Mouse (Mus musculus) ES-Bruce4 (cell line): ENCODE measurements around the gene Mapre1. TPM values are rescaled to one million over a fixed set of nuclear protein-coding genes. Genes with fewer than 3 reads are reported as not detected.

Experiments
- H3K27ac ChIP-seq: 2 replicates; pipeline ENCODE4 v1.5.1; 2012; ENCODE audit warnings: low read length, inconsistent platforms; ENCODE audit not compliant: insufficient read depth
- H3K27me3 ChIP-seq: 2 replicates; pipeline ENCODE4 v1.6.1; 2012; ENCODE audit warnings: mild to moderate bottlenecking, low read length, inconsistent platforms; ENCODE audit not compliant: control insufficient read depth, poor library complexity, insufficient read depth, severe bottlenecking
- H3K36me3 ChIP-seq: 2 replicates; pipeline ENCODE4 v1.6.1; 2012; ENCODE audit warnings: inconsistent platforms, mild to moderate bottlenecking, low read length, moderate library complexity; ENCODE audit not compliant: control insufficient read depth, poor library complexity, insufficient read depth, severe bottlenecking
- H3K4me1 ChIP-seq: one replicate; pipeline ENCODE4 v1.8.1; 2011; ENCODE audit warnings: low read length; ENCODE audit not compliant: control insufficient read depth, insufficient read depth
- H3K4me3 ChIP-seq: 2 replicates; pipeline ENCODE4 v1.5.1; 2011; ENCODE audit warnings: low read depth, mild to moderate bottlenecking, low read length
- H3K9ac ChIP-seq: 2 replicates; pipeline ENCODE4 v1.6.1; 2012; ENCODE audit warnings: low read depth, mild to moderate bottlenecking, inconsistent platforms; ENCODE audit not compliant: poor library complexity, severe bottlenecking
- H3K9me3 ChIP-seq: replicated peaks from 2 replicates; pipeline ENCODE4 v1.6.1; 2012; ENCODE audit warnings: mild to moderate bottlenecking, low read length, inconsistent platforms; ENCODE audit not compliant: control insufficient read depth, poor library complexity, insufficient read depth, severe bottlenecking
- CTCF ChIP-seq: IDR thresholded peaks from one replicate; pipeline ENCODE4 v1.8.1; 2011; ENCODE audit warnings: low read depth, low read length
- EP300 ChIP-seq: IDR thresholded peaks from 2 replicates; pipeline ENCODE4 v1.6.1; 2011; ENCODE audit warnings: low read depth, low read length; ENCODE audit not compliant: insufficient read depth
- POLR2A ChIP-seq: IDR thresholded peaks from one replicate; pipeline ENCODE4 v1.8.1; 2011; ENCODE audit warnings: low read length; ENCODE audit not compliant: insufficient read depth
- polyA plus RNA-seq: library from polyadenylated mRNA; stranded (reverse); fragments of >200 nt; gene quantifications from 2 replicates; pipeline ENCODE4 v1.2.4, GENCODE M21; 2011; ENCODE audit warnings: low read depth; ENCODE audit not compliant: missing spikeins, insufficient read depth, insufficient read length

Mapre1 gene
- polyA plus RNA-seq, 1 experiment: 190 TPM

- peak overlapping the region; percentile 64; the same call in 1 of the 2 replicates for H3K27ac ChIP-seq
- no peaks in the 10 kb centered on the region for H3K4me1 ChIP-seq
- H3K9ac ChIP-seq: no peak overlapping the region
- TF ChIP-seq POLR2A: no peak
- H3K27me3 ChIP-seq: no peaks in the 10 kb centered on the region
- H3K9me3 ChIP-seq: no peaks in the 10 kb centered on the region
- H3K4me3 ChIP-seq: no peak overlapping the region
- peaks cover 25% of the 10 kb centered on the region for H3K36me3 ChIP-seq
Measured at GRCm38 (mm10) chr2:153767484-153767883, 26.4 kb downstream of the Mapre1 start.

- Histone ChIP-seq H3K36me3 (peaks cover 16% of the 10 kb centered on the region), H3K4me1 (no peaks in the 10 kb centered on the region), H3K9me3 (no peaks in the 10 kb centered on the region), H3K27me3 (no peaks in the 10 kb centered on the region), H3K9ac (no peak overlapping the region), H3K4me3 (no peak overlapping the region), H3K27ac (no peak overlapping the region)
- TF ChIP-seq POLR2A: no peak
- no peak for TF ChIP-seq EP300
- no peak for TF ChIP-seq CTCF
Measured at GRCm38 (mm10) chr2:153768881-153769280, 27.8 kb downstream of the Mapre1 start.

GRCm38 (mm10) chr2:153772950-153773349 is 31.9 kb downstream of the Mapre1 start:
- H3K4me3 ChIP-seq: no peak overlapping the region
- no peak overlapping the region for H3K27ac ChIP-seq
- no peaks in the 10 kb centered on the region for H3K27me3 ChIP-seq
- H3K4me1 ChIP-seq: no peaks in the 10 kb centered on the region
- TF ChIP-seq CTCF (no peak), POLR2A (no peak), EP300 (no peak)
- H3K9me3 ChIP-seq: no peaks in the 10 kb centered on the region
- peaks cover 3% of the 10 kb centered on the region for H3K36me3 ChIP-seq
- H3K9ac ChIP-seq: no peak overlapping the region

GRCm38 (mm10) chr2:153775472-153775871 is 34.4 kb downstream of the Mapre1 start:
- H3K4me1 ChIP-seq: no peaks in the 10 kb centered on the region
- no peak overlapping the region for H3K4me3 ChIP-seq
- 0 out of 2 replicates have a peak, but pooled peaks cover under 1% of the 10 kb centered on the region for H3K36me3 ChIP-seq
- H3K9me3 ChIP-seq: no peaks in the 10 kb centered on the region
- no peak overlapping the region for H3K9ac ChIP-seq
- no peak overlapping the region for H3K27ac ChIP-seq
- no peak for TF ChIP-seq CTCF
- no peak for TF ChIP-seq EP300
- no peak for TF ChIP-seq POLR2A
- H3K27me3 ChIP-seq: no peaks in the 10 kb centered on the region

GRCm38 (mm10) chr2:153778638-153779362 is 37.7 kb downstream of the Mapre1 start:
- H3K9me3 ChIP-seq: no peaks in the 10 kb centered on the region
- H3K4me3 ChIP-seq: peak overlapping the region; percentile 33
- H3K4me1 ChIP-seq: no peaks in the 10 kb centered on the region
- no peak overlapping the region for H3K27ac ChIP-seq
- no peaks in the 10 kb centered on the region for H3K27me3 ChIP-seq
- TF ChIP-seq EP300: no peak
- no peak for TF ChIP-seq CTCF
- TF ChIP-seq POLR2A: no peak
- no peaks in the 10 kb centered on the region for H3K36me3 ChIP-seq
- no peak overlapping the region for H3K9ac ChIP-seq

GRCm38 (mm10) chr2:153779394-153779981 is 38.4 kb downstream of the Mapre1 start, which contains the start of gene Efcab8:
Gene Efcab8 (plus strand): TSS chr2:153779931.
- H3K9ac ChIP-seq: no peak within 1 kb of the TSS
- peak within 1 kb of the TSS; percentile 33 for H3K4me3 ChIP-seq
- H3K27me3 ChIP-seq: no peaks in the 10 kb centered on the region
- no peak for TF ChIP-seq CTCF
- no peak for TF ChIP-seq EP300
- no peak for TF ChIP-seq POLR2A
- H3K36me3 ChIP-seq: no peaks in the 10 kb centered on the region
- no peak within 1 kb of the TSS for H3K27ac ChIP-seq
- H3K9me3 ChIP-seq: no peaks in the 10 kb centered on the region
- no peaks in the 10 kb centered on the region for H3K4me1 ChIP-seq
